Mouse (Mus musculus) bone marrow macrophage, adult 2 months (primary cell): ENCODE measurements at regions not wholly inside any gene's neighbourhood (a gene's known extent, or its start where the extent isn't known, plus 50 kb on each side); places are given as distances from the start of the nearest gene placed in this dataset.

ENCODE experiments used
- CTCF ChIP-seq: IDR thresholded peaks from 2 replicates; pipeline ENCODE4 v1.5.1; 2012; ENCODE audit warnings: low read depth, mild to moderate bottlenecking, low read length, moderate library complexity
- POLR2A ChIP-seq: IDR thresholded peaks from 2 replicates; pipeline ENCODE4 v1.6.1; 2012; ENCODE audit warnings: mild to moderate bottlenecking, low read depth, low read length, borderline replicate concordance

- no peak for TF ChIP-seq CTCF
- TF ChIP-seq POLR2A = no peak
Measured at GRCm38 (mm10) chr2:10919955-10920354, 252.0 kb upstream of the Prkcq start.
